Mouse (Mus musculus) ES-E14 (cell line): Measurements from ENCODE around the gene Calm2. TPM values are rescaled to one million over a fixed set of nuclear protein-coding genes. Genes with fewer than 3 reads are reported as not detected.

Experiments
- DNase-seq: peaks from one replicate; pipeline ENCODE4 v3.0.0-alpha.2; 2013; ENCODE audit warnings: low read depth, low spot score
- H3K27ac ChIP-seq: 2 replicates; pipeline ENCODE4 v1.5.1; 2012; ENCODE audit warnings: low read depth, mild to moderate bottlenecking, low read length, moderate library complexity, mixed read lengths; ENCODE audit not compliant: poor library complexity, insufficient read depth, severe bottlenecking
- H3K36me3 ChIP-seq: 2 replicates; pipeline ENCODE4 v1.6.1; 2012; ENCODE audit warnings: mild to moderate bottlenecking, low read length, moderate library complexity, mixed read lengths; ENCODE audit not compliant: control insufficient read depth, poor library complexity, insufficient read depth, severe bottlenecking
- H3K4me1 ChIP-seq, 2 experiments: fragments of 150-350 bp in 1 of 2; sonication (generic) in 1 of 2; 2 replicates each; pipeline ENCODE4 v1.6.1; 2012; ENCODE audit warnings: low read length in 2 of 2, mild to moderate bottlenecking in 1 of 2, mixed read lengths in 1 of 2; ENCODE audit not compliant: control insufficient read depth in 2 of 2, insufficient read depth in 2 of 2, poor library complexity in 1 of 2
- H3K4me3 ChIP-seq, 2 experiments: fragments of 150-350 bp in 1 of 2; sonication (generic) in 1 of 2; 2 replicates each; pipeline ENCODE4 v1.5.1; 2012; ENCODE audit warnings: low read length in 2 of 2, low read depth in 1 of 2, mild to moderate bottlenecking in 1 of 2, mixed read lengths in 1 of 2; ENCODE audit not compliant: insufficient read depth in 1 of 2, poor library complexity in 1 of 2, severe bottlenecking in 1 of 2
- H3K9ac ChIP-seq: 2 replicates; pipeline ENCODE4 v1.6.1; 2012; ENCODE audit warnings: low read depth, mild to moderate bottlenecking, low read length, mixed read lengths; ENCODE audit not compliant: poor library complexity, insufficient read depth, severe bottlenecking
- H3K9me3 ChIP-seq: fragments of 150-350 bp; sonication (generic); 2 replicates; pipeline ENCODE4 v1.6.1; 2012; ENCODE audit warnings: low read depth, mild to moderate bottlenecking, low read length; ENCODE audit not compliant: control insufficient read depth, insufficient read depth
- CHD2 ChIP-seq: IDR thresholded peaks from 2 replicates; pipeline ENCODE4 v1.6.1; 2014; ENCODE audit warnings: mild to moderate bottlenecking, low read depth, low read length, inconsistent platforms
- HCFC1 ChIP-seq: IDR thresholded peaks from 2 replicates; pipeline ENCODE4 v1.6.1; 2012; ENCODE audit warnings: low read length, inconsistent platforms, borderline replicate concordance; ENCODE audit not compliant: insufficient read depth
- MAFK ChIP-seq: IDR thresholded peaks from 2 replicates; pipeline ENCODE4 v1.6.1; 2014; ENCODE audit warnings: mild to moderate bottlenecking, low read depth, low read length, inconsistent platforms; ENCODE audit not compliant: insufficient read depth
- ZC3H11A ChIP-seq: IDR thresholded peaks from 2 replicates; pipeline ENCODE4 v1.6.1; 2012; ENCODE audit warnings: low read depth, mild to moderate bottlenecking, inconsistent platforms, low read length, borderline replicate concordance
- ZNF384 ChIP-seq: IDR thresholded peaks from 2 replicates; pipeline ENCODE4 v1.6.1; 2012; ENCODE audit warnings: low read depth, low read length, inconsistent platforms
- in situ Hi-C, 2 experiments: fragments of 600-800 bp; cut with MboI; formaldehyde crosslinking; loops; one replicate each; pipeline ENCODE4 v1.15.1; 2025; ENCODE audit warnings: low sequenced_read_pairs in 2 of 2, inconsistent platforms in 1 of 2; ENCODE audit not compliant: unreplicated experiment in 2 of 2
- total RNA-seq: library from RNA; depleted of rRNA; stranded (reverse); fragments of 300-350 nt; gene quantifications from 2 replicates; pipeline ENCODE4 v1.2.3, GENCODE M21; 2012

Calm2 gene
- total RNA-seq, 1 experiment, result 358 TPM

GRCm38 (mm10) chr17:87448339-87448738, 1.6 kb upstream of the Calm2 start:
- TF ChIP-seq CHD2 (no peak), MAFK (peak; percentile 74; the same call in 1 of the 2 replicates)
- H3K4me3 ChIP-seq, result no peak overlapping the region
- peaks cover 2% of the 10 kb centered on the region for H3K36me3 ChIP-seq
- H3K4me1 ChIP-seq, result peaks cover 0 to 2% of the 10 kb centered on the region in 2 experiments; a peak in 3 of 4 replicates
- no peak overlapping the region for H3K9ac ChIP-seq
- H3K9me3 ChIP-seq, result no peaks in the 10 kb centered on the region
- H3K27ac ChIP-seq, result no peak overlapping the region
- no peak for DNase-seq
- in situ Hi-C loops, result no loop called here

DNA sequence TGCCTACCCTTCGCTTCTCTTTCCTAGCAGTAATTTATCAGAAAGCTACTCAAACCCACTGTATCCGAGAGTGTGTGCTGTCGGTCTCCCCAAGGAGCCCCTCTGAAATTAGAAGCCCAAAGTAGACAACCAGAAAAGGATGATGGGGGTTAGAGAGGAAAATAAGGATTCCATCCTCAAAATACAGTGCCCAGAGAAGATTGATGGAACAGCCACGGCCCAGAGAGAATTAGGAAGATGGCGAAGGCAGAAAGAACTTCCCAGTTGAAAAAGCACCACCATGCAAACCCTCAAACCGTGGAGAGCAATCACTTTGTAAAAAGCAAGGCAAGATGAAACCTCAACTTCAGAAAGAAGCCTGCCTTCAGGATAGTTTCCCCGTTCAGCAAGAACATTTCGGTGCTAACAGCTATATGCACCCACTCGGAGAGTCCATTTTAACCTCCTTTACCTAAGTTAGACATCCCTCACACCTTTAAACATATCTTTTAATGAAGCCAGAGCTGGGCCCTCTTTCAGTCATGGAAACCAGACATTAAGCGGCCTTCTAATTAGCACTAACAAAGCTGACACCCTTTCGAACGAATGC, 971 bp upstream of the Calm2 start:
- Histone ChIP-seq H3K9ac (peak overlapping the region; percentile 81), H3K27ac (no peak overlapping the region)
- in situ Hi-C loops, result no loop called here

GRCm38 (mm10) chr17:87445917-87446766, 593 bp downstream of the Calm2 start:
- DNase-seq, result no peak

More for the DNA sequence above, 971 bp upstream of the Calm2 start:
- Histone ChIP-seq H3K4me1 (peaks cover 0 to 2% of the 10 kb centered on the region in 2 experiments; a peak in 3 of 4 replicates), H3K36me3 (peaks cover 2% of the 10 kb centered on the region), H3K9me3 (no peaks in the 10 kb centered on the region), H3K4me3 (peak overlapping the region; percentile 93 to 96)
- TF ChIP-seq HCFC1 (no peak), MAFK (no peak), ZC3H11A (no peak), CHD2 (no peak), ZNF384 (no peak)
- no peak for DNase-seq

DNA sequence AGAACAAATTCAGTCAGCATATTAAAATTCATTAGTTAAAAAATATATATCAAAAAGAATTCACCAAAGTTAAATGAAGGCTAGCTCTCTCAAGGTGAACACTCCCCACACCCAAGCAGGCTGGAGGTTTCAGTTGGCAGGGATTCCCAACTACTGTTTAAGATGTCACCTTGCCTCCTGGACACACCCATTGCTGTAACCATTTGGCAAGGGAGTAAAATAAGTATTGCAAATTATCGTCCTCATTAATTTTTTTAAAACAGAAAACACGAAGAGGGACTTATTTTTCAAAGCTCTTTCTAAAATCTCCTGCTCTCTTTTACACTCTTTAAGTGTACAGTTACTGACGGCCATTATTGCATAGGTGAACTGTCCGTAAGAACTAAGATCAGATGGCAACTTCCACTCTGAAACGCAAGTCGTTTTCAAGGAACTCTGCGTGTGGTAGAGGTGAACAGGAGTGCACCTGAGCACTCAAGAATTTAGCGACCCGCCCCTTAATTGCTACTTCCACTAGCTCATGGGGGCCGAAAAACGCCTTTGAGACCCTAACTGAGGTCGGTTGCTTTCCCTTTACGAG, 1.3 kb downstream of the Calm2 start:
- TF ChIP-seq ZNF384 (no peak), CHD2 (peak; percentile 53; the same call in 1 of the 2 replicates)
- Histone ChIP-seq H3K4me3 (peak overlapping the region; percentile 63 to 96), H3K4me1 (peaks cover 0 to 4% of the 10 kb centered on the region in 2 experiments; a peak in 3 of 4 replicates), H3K27ac (no peak overlapping the region; the same call in 1 of the 2 replicates), H3K9me3 (no peaks in the 10 kb centered on the region), H3K9ac (peak overlapping the region; percentile 97; the same call in 1 of the 2 replicates), H3K36me3 (peaks cover 4% of the 10 kb centered on the region)
- in situ Hi-C loops, result no loop called here
- DNase-seq, result no peak

More at GRCm38 (mm10) chr17:87445917-87446766, 593 bp downstream of the Calm2 start:
- H3K4me3 ChIP-seq, result peak overlapping the region; percentile 93 to 96
- in situ Hi-C loops, result no loop called here
- H3K9ac ChIP-seq, result peak overlapping the region; percentile 97
- peak overlapping the region; percentile 94 for H3K27ac ChIP-seq
- no peaks in the 10 kb centered on the region for H3K9me3 ChIP-seq
- H3K4me1 ChIP-seq, result peaks cover 0 to 4% of the 10 kb centered on the region in 2 experiments; a peak in 3 of 4 replicates
- H3K36me3 ChIP-seq, result peaks cover 4% of the 10 kb centered on the region
- TF ChIP-seq CHD2 (no peak; the same call in 1 of the 2 replicates), ZNF384 (peak; percentile 78), HCFC1 (no peak)
